Mouse (Mus musculus) liver, embryonic 14.5 days (tissue): ENCODE results near the gene Hexim2.
A peak's percentile ranks its signal among the peaks of the same experiment; 100 is the strongest.

Experiments used
- CTCF ChIP-seq: IDR thresholded peaks from 2 replicates; pipeline ENCODE4 v1.5.1; 2016; ENCODE audit warnings: antibody characterized with exemption, low read depth, control low read depth
- EP300 ChIP-seq: IDR thresholded peaks from 2 replicates; pipeline ENCODE4 v1.6.1; 2016; ENCODE audit warnings: antibody characterized with exemption, low read depth

- TF ChIP-seq CTCF (no peak; the same call in 1 of the 2 replicates), EP300 (peak; percentile 44; the same call in 1 of the 2 replicates)
Measured at GRCm38 (mm10) chr11:103115163-103116007, 16.8 kb upstream of the Hexim2 start.
